Mouse (Mus musculus) liver, embryonic 14.5 days (tissue): ENCODE data around the gene Sf3b2. TPM values are rescaled to one million over a fixed set of nuclear protein-coding genes. Genes with fewer than 3 reads are reported as not detected.

Experiments
- ATAC-seq: fragments of 200-750 bp; cut with Nextera tagmentation; 2 replicates; pipeline ENCODE4 v1.8.0; 2017; ENCODE audit warnings: moderate number of reproducible peaks, mild to moderate bottlenecking, moderate library complexity; ENCODE audit not compliant: insufficient read depth
- DNase-seq, 3 experiments: peaks; one replicate each; pipeline ENCODE4 v3.0.0-alpha.2; 2012 to 2013; ENCODE audit warnings: low read depth in 3 of 3, low spot score in 3 of 3
- H3K27ac ChIP-seq: fragments of 300-500 bp; sonication (generic); 2 replicates; pipeline ENCODE4 v1.5.1; 2014; ENCODE audit warnings: moderate library complexity, mild to moderate bottlenecking, control low read depth, inconsistent platforms
- H3K27me3 ChIP-seq: fragments of 300-500 bp; sonication (generic); 2 replicates; pipeline ENCODE4 v1.6.1; 2014; ENCODE audit warnings: mild to moderate bottlenecking, low read length, moderate library complexity; ENCODE audit not compliant: control insufficient read depth, insufficient read depth
- H3K36me3 ChIP-seq: fragments of 300-500 bp; sonication (generic); replicated peaks from 2 replicates; pipeline ENCODE4 v1.6.1; 2014; ENCODE audit warnings: low read depth; ENCODE audit not compliant: control insufficient read depth, insufficient read depth
- H3K4me1 ChIP-seq, 2 experiments: fragments of 200-500 bp in 1 of 2; fragments of 300-500 bp in 1 of 2; sonication (generic) in 1 of 2; replicated peaks; 2 replicates each; pipeline ENCODE4 v1.6.1; 2012 to 2014; ENCODE audit warnings: antibody characterized with exemption in 1 of 2, inconsistent platforms in 1 of 2, low read length in 1 of 2; ENCODE audit not compliant: control insufficient read depth in 2 of 2, insufficient read depth in 2 of 2
- H3K4me2 ChIP-seq: fragments of 300-500 bp; sonication (generic); 2 replicates; pipeline ENCODE4 v1.6.1; 2014; ENCODE audit warnings: low read depth, mild to moderate bottlenecking, control low read depth, moderate library complexity
- H3K4me3 ChIP-seq, 2 experiments: fragments of 200-500 bp in 1 of 2; fragments of 300-500 bp in 1 of 2; sonication (generic) in 1 of 2; 2 replicates each; pipeline ENCODE4 v1.5.1; 2012 to 2014; ENCODE audit warnings: low read depth in 2 of 2, low read length in 2 of 2, mild to moderate bottlenecking in 2 of 2, control low read depth in 1 of 2, inconsistent platforms in 1 of 2, moderate library complexity in 1 of 2; ENCODE audit not compliant: insufficient read depth in 1 of 2
- H3K9ac ChIP-seq: fragments of 300-500 bp; sonication (generic); replicated peaks from 2 replicates; pipeline ENCODE4 v1.6.1; 2014; ENCODE audit warnings: mild to moderate bottlenecking, control low read depth, moderate library complexity
- H3K9me3 ChIP-seq: fragments of 300-500 bp; sonication (generic); 2 replicates; pipeline ENCODE4 v1.6.1; 2016; ENCODE audit warnings: low read length, mixed read lengths; ENCODE audit not compliant: control insufficient read depth
- CTCF ChIP-seq: IDR thresholded peaks from 2 replicates; pipeline ENCODE4 v1.5.1; 2016; ENCODE audit warnings: antibody characterized with exemption, low read depth, control low read depth
- EP300 ChIP-seq: IDR thresholded peaks from 2 replicates; pipeline ENCODE4 v1.6.1; 2016; ENCODE audit warnings: antibody characterized with exemption, low read depth
- WGBS: fragments of 180-500 bp; shearing (Covaris S2); extraction: QIAGEN DNeasy Blood & Tissue Kit; methylation state at CpG from one replicate; pipeline ENCODE4 v1.1.7; 2014; ENCODE audit not compliant: insufficient replicate concordance; 5-methylcytosine and 5-hydroxymethylcytosine counted together
- polyA plus RNA-seq, 2 experiments: library from polyadenylated mRNA; depleted of rRNA in 1 of 2; stranded (reverse) in 1 of 2; unstranded in 1 of 2; fragments of >200 nt; fragmentation: Nextera tagmentation in 1 of 2; extraction: Ambion mirVana in 1 of 2; gene quantifications; 2 replicates each; pipeline versions ENCODE4 v1.2.1 to v1.2.3; 2012 to 2014

Gene Sf3b2
- polyA plus RNA-seq, 2 experiments: 52.5 to 98.4 TPM

GRCm38 (mm10) chr19:5232696-5233095, 62.6 kb downstream of the Sf3b2 start:
- H3K4me1 ChIP-seq: no peaks in the 10 kb centered on the region
- no peak overlapping the region for H3K9ac ChIP-seq
- H3K27me3 ChIP-seq: no peaks in the 10 kb centered on the region
- WGBS: 85% methylated on average over 4 of the region's 4 CpGs
- H3K27ac ChIP-seq: no peak overlapping the region
- no peak overlapping the region for H3K4me2 ChIP-seq
- no peaks in the 10 kb centered on the region for H3K9me3 ChIP-seq
- H3K36me3 ChIP-seq: no peaks in the 10 kb centered on the region
- DNase-seq: no peak
- TF ChIP-seq CTCF: no peak
- TF ChIP-seq EP300: no peak
- no peak overlapping the region for H3K4me3 ChIP-seq
- ATAC-seq: no peak

GRCm38 (mm10) chr19:5230110-5230509, 65.1 kb downstream of the Sf3b2 start:
- no peak for ATAC-seq
- no peak for DNase-seq
- no peak overlapping the region for H3K27ac ChIP-seq
- no peaks in the 10 kb centered on the region for H3K36me3 ChIP-seq
- no peak overlapping the region for H3K4me2 ChIP-seq
- TF ChIP-seq CTCF (no peak), EP300 (no peak)
- 56% methylated on average over 2 of the region's 2 CpGs for WGBS
- H3K27me3 ChIP-seq: no peaks in the 10 kb centered on the region
- no peak overlapping the region for H3K4me3 ChIP-seq
- no peaks in the 10 kb centered on the region for H3K4me1 ChIP-seq
- H3K9ac ChIP-seq: no peak overlapping the region
- H3K9me3 ChIP-seq: no peaks in the 10 kb centered on the region

GRCm38 (mm10) chr19:5224624-5225023, 70.6 kb downstream of the Sf3b2 start:
- Histone ChIP-seq H3K36me3 (no peaks in the 10 kb centered on the region), H3K9ac (no peak overlapping the region), H3K4me2 (no peak overlapping the region), H3K27me3 (no peaks in the 10 kb centered on the region), H3K4me3 (no peak overlapping the region), H3K4me1 (no peaks in the 10 kb centered on the region), H3K9me3 (no peaks in the 10 kb centered on the region), H3K27ac (no peak overlapping the region)
- ATAC-seq (no peak), DNase-seq (no peak)
- WGBS: 77% methylated on average over 2 of the region's 2 CpGs
- TF ChIP-seq CTCF (no peak), EP300 (no peak)

GRCm38 (mm10) chr19:5224077-5224476, 71.2 kb downstream of the Sf3b2 start:
- Histone ChIP-seq H3K4me2 (no peak overlapping the region), H3K27ac (no peak overlapping the region), H3K27me3 (no peaks in the 10 kb centered on the region), H3K4me1 (no peaks in the 10 kb centered on the region), H3K4me3 (no peak overlapping the region), H3K36me3 (no peaks in the 10 kb centered on the region), H3K9ac (no peak overlapping the region), H3K9me3 (no peaks in the 10 kb centered on the region)
- DNase-seq: no peak
- WGBS: 62% methylated on average over 4 of the region's 4 CpGs
- ATAC-seq: no peak
- TF ChIP-seq EP300: no peak

Other genes with a start within 250 kb of the Sf3b2 start
- 0.42 and 0.54 TPM in 2 replicates for gene Rin1, start 245.0 kb downstream of the Sf3b2 start, polyA plus RNA-seq (2012; rRNA removed)
- 0.13 and 0.28 TPM in 2 replicates for gene Rin1, start 245.0 kb downstream of the Sf3b2 start, polyA plus RNA-seq (2014; fragmentation: Nextera tagmentation; extraction: Ambion mirVana)
- 1.7 and 2.0 TPM in 2 replicates for gene Cd248, start 227.4 kb downstream of the Sf3b2 start, polyA plus RNA-seq (2012; rRNA removed)
- 2.8 and 3.4 TPM in 2 replicates for gene Cd248, start 227.4 kb downstream of the Sf3b2 start, polyA plus RNA-seq (2014; fragmentation: Nextera tagmentation; extraction: Ambion mirVana)
- 0.18 and 0.21 TPM in 2 replicates for gene Tmem151a, start 209.9 kb downstream of the Sf3b2 start, polyA plus RNA-seq (2012; rRNA removed)
- gene Tmem151a, start 209.9 kb downstream of the Sf3b2 start, polyA plus RNA-seq (2014; fragmentation: Nextera tagmentation; extraction: Ambion mirVana): 0.25 and 0.28 TPM in 2 replicates
- 34.7 and 37.0 TPM in 2 replicates for gene Yif1a, start 206.9 kb downstream of the Sf3b2 start, polyA plus RNA-seq (2012; rRNA removed)
- 58.6 and 60.0 TPM in 2 replicates for gene Yif1a, start 206.9 kb downstream of the Sf3b2 start, polyA plus RNA-seq (2014; fragmentation: Nextera tagmentation; extraction: Ambion mirVana)
- 0.63 and 1.0 TPM in 2 replicates for gene Cnih2, start 196.9 kb downstream of the Sf3b2 start, polyA plus RNA-seq (2012; rRNA removed)
- gene Cnih2, start 196.9 kb downstream of the Sf3b2 start, polyA plus RNA-seq (2014; fragmentation: Nextera tagmentation; extraction: Ambion mirVana): 0.50 and 0.73 TPM in 2 replicates
- 50.6 and 58.8 TPM in 2 replicates for gene Rab1b, start 188.4 kb downstream of the Sf3b2 start, polyA plus RNA-seq (2012; rRNA removed)
- gene Rab1b, start 188.4 kb downstream of the Sf3b2 start, polyA plus RNA-seq (2014; fragmentation: Nextera tagmentation; extraction: Ambion mirVana): 76.2 and 84.8 TPM in 2 replicates
- 2.3 and 3.5 TPM in 2 replicates for gene Klc2, start 176.9 kb downstream of the Sf3b2 start, polyA plus RNA-seq (2012; rRNA removed)
- gene Klc2, start 176.9 kb downstream of the Sf3b2 start, polyA plus RNA-seq (2014; fragmentation: Nextera tagmentation; extraction: Ambion mirVana): 1.3 and 1.6 TPM in 2 replicates
- 8.3 and 10.5 TPM in 2 replicates for gene Pacs1, start 22.3 kb downstream of the Sf3b2 start, polyA plus RNA-seq (2012; rRNA removed)
- 8.2 and 9.9 TPM in 2 replicates for gene Pacs1, start 22.3 kb downstream of the Sf3b2 start, polyA plus RNA-seq (2014; fragmentation: Nextera tagmentation; extraction: Ambion mirVana)
- 0.03 and 0.08 TPM in 2 replicates for gene Gal3st3, start 2.9 kb upstream of the Sf3b2 start, polyA plus RNA-seq (2012; rRNA removed)
- 0.04 TPM in 1 of 2 replicates, not detected in the other for gene Gal3st3, start 2.9 kb upstream of the Sf3b2 start, polyA plus RNA-seq (2014; fragmentation: Nextera tagmentation; extraction: Ambion mirVana)
- gene Catsper1, start 40.3 kb upstream of the Sf3b2 start, polyA plus RNA-seq (2012; rRNA removed): not detected in 2 replicates
- not detected in 2 replicates for gene Catsper1, start 40.3 kb upstream of the Sf3b2 start, polyA plus RNA-seq (2014; fragmentation: Nextera tagmentation; extraction: Ambion mirVana)
- 0.01 and 0.06 TPM in 2 replicates for gene Cst6, start 54.1 kb upstream of the Sf3b2 start, polyA plus RNA-seq (2012; rRNA removed)
- 0.43 TPM in 1 of 2 replicates, not detected in the other for gene Cst6, start 54.1 kb upstream of the Sf3b2 start, polyA plus RNA-seq (2014; fragmentation: Nextera tagmentation; extraction: Ambion mirVana)
- 18.4 and 22.0 TPM in 2 replicates for gene Eif1ad, start 71.3 kb upstream of the Sf3b2 start, polyA plus RNA-seq (2012; rRNA removed)
- 22.9 and 24.3 TPM in 2 replicates for gene Eif1ad, start 71.3 kb upstream of the Sf3b2 start, polyA plus RNA-seq (2014; fragmentation: Nextera tagmentation; extraction: Ambion mirVana)
- gene Banf1, start 71.7 kb upstream of the Sf3b2 start, polyA plus RNA-seq (2012; rRNA removed): 116 and 125 TPM in 2 replicates
- gene Banf1, start 71.7 kb upstream of the Sf3b2 start, polyA plus RNA-seq (2014; fragmentation: Nextera tagmentation; extraction: Ambion mirVana): 263 and 278 TPM in 2 replicates
- 13.1 and 21.7 TPM in 2 replicates for gene Sart1, start 93.2 kb upstream of the Sf3b2 start, polyA plus RNA-seq (2012; rRNA removed)
- 24.1 and 26.6 TPM in 2 replicates for gene Sart1, start 93.2 kb upstream of the Sf3b2 start, polyA plus RNA-seq (2014; fragmentation: Nextera tagmentation; extraction: Ambion mirVana)
- gene Tsga10ip, start 107.1 kb upstream of the Sf3b2 start, polyA plus RNA-seq (2012; rRNA removed): not detected in 2 replicates
- gene Tsga10ip, start 107.1 kb upstream of the Sf3b2 start, polyA plus RNA-seq (2014; fragmentation: Nextera tagmentation; extraction: Ambion mirVana): 0.09 TPM in 1 of 2 replicates, not detected in the other
- 38.6 and 64.0 TPM in 2 replicates for gene Drap1, start 129.5 kb upstream of the Sf3b2 start, polyA plus RNA-seq (2012; rRNA removed)
- 58.5 and 58.9 TPM in 2 replicates for gene Drap1, start 129.5 kb upstream of the Sf3b2 start, polyA plus RNA-seq (2014; fragmentation: Nextera tagmentation; extraction: Ambion mirVana)
- gene AI837181, start 129.7 kb upstream of the Sf3b2 start, polyA plus RNA-seq (2012; rRNA removed): 16.7 and 19.9 TPM in 2 replicates
- 10.7 and 11.9 TPM in 2 replicates for gene AI837181, start 129.7 kb upstream of the Sf3b2 start, polyA plus RNA-seq (2014; fragmentation: Nextera tagmentation; extraction: Ambion mirVana)
- 0.02 TPM in 1 of 2 replicates, not detected in the other for gene Fosl1, start 152.1 kb upstream of the Sf3b2 start, polyA plus RNA-seq (2012; rRNA removed)
- not detected in 2 replicates for gene Fosl1, start 152.1 kb upstream of the Sf3b2 start, polyA plus RNA-seq (2014; fragmentation: Nextera tagmentation; extraction: Ambion mirVana)
- gene Ccdc85b, start 162.4 kb upstream of the Sf3b2 start, polyA plus RNA-seq (2012; rRNA removed): 1.00 and 1.4 TPM in 2 replicates
- 1.0 and 1.2 TPM in 2 replicates for gene Ccdc85b, start 162.4 kb upstream of the Sf3b2 start, polyA plus RNA-seq (2014; fragmentation: Nextera tagmentation; extraction: Ambion mirVana)
- 19.1 and 22.9 TPM in 2 replicates for gene Fibp, start 165.2 kb upstream of the Sf3b2 start, polyA plus RNA-seq (2012; rRNA removed)
- gene Fibp, start 165.2 kb upstream of the Sf3b2 start, polyA plus RNA-seq (2014; fragmentation: Nextera tagmentation; extraction: Ambion mirVana): 20.8 and 30.6 TPM in 2 replicates
- gene Ctsw, start 173.1 kb upstream of the Sf3b2 start, polyA plus RNA-seq (2012; rRNA removed): 0.27 and 0.37 TPM in 2 replicates
- 0.21 and 0.25 TPM in 2 replicates for gene Ctsw, start 173.1 kb upstream of the Sf3b2 start, polyA plus RNA-seq (2014; fragmentation: Nextera tagmentation; extraction: Ambion mirVana)
- 11.4 and 17.5 TPM in 2 replicates for gene Efemp2, start 178.5 kb upstream of the Sf3b2 start, polyA plus RNA-seq (2012; rRNA removed)
- gene Efemp2, start 178.5 kb upstream of the Sf3b2 start, polyA plus RNA-seq (2014; fragmentation: Nextera tagmentation; extraction: Ambion mirVana): 11.4 and 11.6 TPM in 2 replicates
- gene Mus81, start 192.9 kb upstream of the Sf3b2 start, polyA plus RNA-seq (2012; rRNA removed): 11.3 and 11.4 TPM in 2 replicates
- gene Mus81, start 192.9 kb upstream of the Sf3b2 start, polyA plus RNA-seq (2014; fragmentation: Nextera tagmentation; extraction: Ambion mirVana): 13.8 and 15.6 TPM in 2 replicates
- 432 and 443 TPM in 2 replicates for gene Cfl1, start 195.0 kb upstream of the Sf3b2 start, polyA plus RNA-seq (2012; rRNA removed)
- 1,304 and 1,332 TPM in 2 replicates for gene Cfl1, start 195.0 kb upstream of the Sf3b2 start, polyA plus RNA-seq (2014; fragmentation: Nextera tagmentation; extraction: Ambion mirVana)
- gene 1700020D05Rik, start 208.3 kb upstream of the Sf3b2 start, polyA plus RNA-seq (2012; rRNA removed): 0.81 TPM in 2 replicates
- gene 1700020D05Rik, start 208.3 kb upstream of the Sf3b2 start, polyA plus RNA-seq (2014; fragmentation: Nextera tagmentation; extraction: Ambion mirVana): not detected in 2 replicates
- 9.0 and 9.3 TPM in 2 replicates for gene Snx32, start 215.1 kb upstream of the Sf3b2 start, polyA plus RNA-seq (2012; rRNA removed)
- 4.7 and 5.5 TPM in 2 replicates for gene Snx32, start 215.1 kb upstream of the Sf3b2 start, polyA plus RNA-seq (2014; fragmentation: Nextera tagmentation; extraction: Ambion mirVana)